Mouse (Mus musculus): ENCODE measurements at regions not wholly inside any gene's neighbourhood (a gene's known extent, or its start where the extent isn't known, plus 50 kb on each side); places are given as distances from the start of the nearest gene placed in this dataset.
A peak's percentile ranks its signal among the peaks of the same experiment; 100 is the strongest.

- DNase-seq, result no peak
These were observed 153.8 kb upstream of the Kcnh8 start for GRCm38 (mm10) chr17:52448701-52449100.

GRCm38 (mm10) chr17:52459303-52459996 is 143.1 kb upstream of the Kcnh8 start:
- no peak for DNase-seq

DNA sequence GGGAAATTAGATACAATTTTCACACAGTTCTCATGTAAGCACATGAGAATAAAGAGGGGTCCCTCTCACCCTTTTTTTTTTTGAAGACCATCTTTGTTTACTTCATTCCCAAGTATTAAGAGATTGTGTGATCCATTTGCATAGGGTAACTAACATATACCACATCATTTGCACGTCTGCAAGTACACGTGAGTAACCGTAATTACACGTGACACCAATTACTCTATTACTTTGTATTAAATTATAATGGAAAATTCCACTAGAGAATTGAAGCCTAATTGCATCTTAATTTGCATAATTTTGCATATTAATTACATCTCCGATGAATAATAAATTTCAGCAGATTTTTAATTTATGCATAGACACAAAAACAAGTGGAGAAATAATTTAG is 142.5 kb upstream of the Kcnh8 start:
- DNase-seq, result no peak

- peak; percentile 59 for DNase-seq
These were observed 141.2 kb upstream of the Kcnh8 start for GRCm38 (mm10) chr17:52461264-52461663.

DNA sequence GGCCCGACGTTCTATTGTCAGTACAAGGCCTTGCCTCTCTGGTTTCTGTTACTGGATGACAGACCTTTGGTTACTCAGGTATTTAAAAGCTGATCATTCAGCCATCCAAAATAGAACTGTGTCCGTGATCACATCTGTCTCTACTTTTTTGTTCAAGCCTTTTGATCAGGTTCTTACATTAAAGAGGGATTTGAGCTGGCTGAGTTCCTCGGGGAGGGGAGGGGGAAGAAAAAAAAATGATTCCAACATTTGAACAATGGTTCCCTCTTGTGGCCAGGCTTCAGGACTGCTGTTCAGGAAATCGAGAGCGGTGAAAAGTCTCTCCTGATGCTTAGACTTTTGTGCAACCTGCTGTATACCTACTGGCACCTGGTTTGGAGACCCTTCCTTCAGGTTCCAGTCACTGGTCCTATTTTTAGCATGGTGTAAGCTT is 140.8 kb upstream of the Kcnh8 start:
- peak; percentile 71 for DNase-seq

- no peak for DNase-seq
These were observed 140.1 kb upstream of the Kcnh8 start for GRCm38 (mm10) chr17:52462361-52462760.

DNA sequence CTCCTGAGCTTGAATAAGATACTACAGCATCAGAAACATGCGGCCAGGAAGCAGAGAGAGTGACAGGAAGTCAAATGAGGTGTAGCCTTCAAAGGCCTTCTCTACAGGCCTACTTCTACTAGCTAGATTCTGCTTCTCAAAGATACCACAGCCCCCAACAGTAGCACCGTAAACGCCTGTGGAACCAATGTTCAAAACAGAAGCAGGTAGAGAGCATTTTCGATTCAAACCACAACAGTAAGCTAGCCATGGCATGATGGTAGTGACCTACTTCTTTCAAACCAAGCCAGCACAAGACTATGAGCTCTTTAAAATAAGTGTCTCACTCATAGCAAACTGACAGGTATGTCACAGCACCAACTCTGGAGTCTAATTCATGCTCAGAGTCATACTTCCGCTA is 134.0 kb upstream of the Kcnh8 start:
- no peak for DNase-seq

- no peak for DNase-seq
These were observed 123.0 kb upstream of the Kcnh8 start for GRCm38 (mm10) chr17:52479327-52480086.

DNA sequence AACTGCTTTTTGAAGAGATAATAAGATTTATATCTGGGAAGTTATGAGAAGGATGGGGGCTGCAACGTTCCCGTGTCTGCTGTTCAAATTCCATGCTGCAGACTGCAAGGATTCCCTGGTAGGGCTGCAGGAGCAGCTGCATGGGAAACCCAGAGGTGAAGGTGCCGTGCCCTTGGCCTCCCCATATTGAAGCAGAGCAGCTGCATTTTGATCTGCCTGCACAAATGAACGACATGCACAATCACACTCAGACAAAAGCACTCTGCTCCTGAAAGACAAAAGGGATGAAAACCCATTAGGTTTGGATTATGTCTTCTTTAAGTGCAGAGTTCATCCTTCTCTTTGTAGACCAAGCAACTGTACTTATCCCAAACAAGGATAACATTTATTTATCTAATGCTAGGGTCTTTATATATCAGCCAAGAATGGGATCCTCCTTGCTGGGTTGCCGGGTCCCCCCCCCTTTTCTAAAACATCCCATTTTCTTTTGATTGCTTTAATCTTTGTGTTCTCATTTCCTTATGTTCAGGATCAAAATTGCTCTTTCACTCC is 122.3 kb upstream of the Kcnh8 start:
- DNase-seq, result no peak

DNA sequence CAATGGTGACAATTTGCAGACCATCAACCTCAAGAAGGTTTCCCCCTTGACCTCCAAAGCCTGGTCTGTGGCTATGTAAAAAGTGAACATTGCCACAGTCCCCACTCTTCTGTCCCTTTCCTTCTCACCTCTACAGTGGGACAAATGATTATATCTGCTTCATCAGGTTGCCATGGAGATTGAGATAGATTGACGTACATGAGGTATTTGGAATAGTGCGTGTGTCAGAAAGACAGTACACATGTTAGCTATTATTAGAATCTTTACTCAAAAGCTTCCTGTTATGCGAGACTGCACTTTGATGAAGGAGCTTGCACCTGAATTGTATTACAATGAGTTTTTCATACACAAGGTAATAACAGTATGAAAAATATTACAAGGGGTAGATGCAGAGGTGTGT is 95.7 kb upstream of the Kcnh8 start:
- DNase-seq, result no peak

DNA sequence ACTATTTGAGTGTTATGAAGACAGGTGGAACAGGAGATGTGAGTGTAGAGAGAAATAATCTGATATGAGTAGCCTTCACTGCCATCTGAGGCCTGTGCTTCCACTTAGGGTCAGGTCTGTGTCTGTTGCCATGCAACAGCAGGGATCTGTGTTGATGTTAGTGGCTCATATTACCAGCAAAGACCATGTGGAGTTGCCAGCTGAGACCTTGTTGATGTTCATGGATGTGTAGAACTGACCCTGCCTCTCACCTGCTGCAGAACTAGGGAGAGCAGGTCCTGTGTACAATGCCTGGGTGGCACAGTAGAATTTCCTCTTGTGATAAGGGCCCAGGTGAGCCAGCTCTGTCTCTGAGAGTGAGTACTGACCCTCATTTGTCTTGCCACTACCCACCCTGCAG is 72.2 kb upstream of the Kcnh8 start:
- DNase-seq, result peak; percentile 65

Data from heart, adult 11 months (tissue).